In genomic region chr8:109779431-109780228, GRCm38 (mm10) we compare ENCODE assay signal across 8 mouse cellular contexts. TPM values are rescaled to one million over a fixed set of nuclear protein-coding genes. Genes with fewer than 3 reads are reported as not detected.
DNase-seq lines count a peak whose midpoint lies in the region; ATAC-seq and TF ChIP-seq lines count a peak whose summit lies in the region.

No protein-coding gene starts in this region.

- no peak for TF ChIP-seq POLR2A in liver, adult 2 months (IDR thresholded peaks at IDR 0.05; ENCODE audit: extremely low read depth, insufficient read depth, low read length)

- H3K79me2 ChIP-seq in liver, adult 2 months (ENCODE audit: control insufficient read depth, insufficient read depth, low read length) = peaks cover 30% of the 10 kb centered on the region; the same call in 1 of the 2 replicates

- no peak for ATAC-seq in embryonic facial prominence, embryonic 15.5 days (ENCODE audit: insufficient number of reproducible peaks, low FRiP score, low TSS enrichment, low read depth)
- ATAC-seq in intestine, embryonic 16.5 days = no peak
- ATAC-seq in midbrain, embryonic 14.5 days (ENCODE audit: low FRiP score, low TSS enrichment) = no peak

- peaks cover 17% of the 10 kb centered on the region for H3K4me1 ChIP-seq in liver, adult 2 months (ENCODE audit: control insufficient read depth, insufficient read depth, low read length)
- peaks cover 9% of the 10 kb centered on the region; the same call in 1 of the 2 replicates for H3K4me1 ChIP-seq in embryonic facial prominence, embryonic 15.5 days
- peaks cover 7% of the 10 kb centered on the region for H3K4me1 ChIP-seq in intestine, embryonic 16.5 days (ENCODE audit: control insufficient read depth, insufficient read depth, low read length)
- peaks cover 17% of the 10 kb centered on the region for H3K4me1 ChIP-seq in midbrain, embryonic 14.5 days (ENCODE audit: control insufficient read depth, insufficient read depth, low read length)

- H3K9ac ChIP-seq in liver, adult 2 months (ENCODE audit: low read depth, low read length) = peak overlapping the region; percentile 86
- peak overlapping the region; percentile 88 for H3K9ac ChIP-seq in embryonic facial prominence, embryonic 15.5 days
- peak overlapping the region; percentile 97 for H3K9ac ChIP-seq in intestine, embryonic 16.5 days (ENCODE audit: low read depth, low read length)
- H3K9ac ChIP-seq in midbrain, embryonic 14.5 days (replicated peaks; ENCODE audit: low read length) = peak overlapping the region; percentile 91

- WGBS in liver, adult 2 months = 4% methylated on average over 24 of the region's 24 CpGs
- 17% methylated on average over 24 of the region's 24 CpGs for WGBS in embryonic facial prominence, embryonic 15.5 days
- 13% methylated on average over 24 of the region's 24 CpGs for WGBS in intestine, embryonic 16.5 days
- WGBS in midbrain, embryonic 14.5 days = 23% methylated on average over 24 of the region's 24 CpGs

- TF ChIP-seq CTCF in liver, adult 2 months (IDR thresholded peaks at IDR 0.05; ENCODE audit: low read depth, low read length) = no peak

- DNase-seq in liver, adult 2 months (ENCODE audit: extremely low read depth, low read depth, low spot score) = peak; percentile 61
- DNase-seq in liver = no peak
- no peak for DNase-seq in midbrain, embryonic 14.5 days
- DNase-seq in left cerebral cortex, postnatal 25 days (ENCODE audit: low spot score in 2 of 2) = no peak
- DNase-seq in adipocyte (ENCODE audit: low spot score) = no peak
- no peak for DNase-seq in right cerebral cortex, postnatal 10 days (ENCODE audit: low spot score in 2 of 2)

- H3K36me3 ChIP-seq in liver, adult 2 months (ENCODE audit: control insufficient read depth, insufficient read depth, low read length) = no peaks in the 10 kb centered on the region
- no peaks in the 10 kb centered on the region for H3K36me3 ChIP-seq in embryonic facial prominence, embryonic 15.5 days
- no peaks in the 10 kb centered on the region for H3K36me3 ChIP-seq in intestine, embryonic 16.5 days (ENCODE audit: control insufficient read depth, insufficient read depth, low read length)
- H3K36me3 ChIP-seq in midbrain, embryonic 14.5 days (ENCODE audit: control insufficient read depth, insufficient read depth, low read length) = no peaks in the 10 kb centered on the region

- no peaks in the 10 kb centered on the region for H3K9me3 ChIP-seq in embryonic facial prominence, embryonic 15.5 days (replicated peaks)
- no peaks in the 10 kb centered on the region for H3K9me3 ChIP-seq in intestine, embryonic 16.5 days (ENCODE audit: control insufficient read depth, low read length)
- no peaks in the 10 kb centered on the region for H3K9me3 ChIP-seq in midbrain, embryonic 14.5 days (ENCODE audit: control insufficient read depth, low read length)

- peak overlapping the region; percentile 80 for H3K4me2 ChIP-seq in embryonic facial prominence, embryonic 15.5 days (replicated peaks)
- peak overlapping the region; percentile 93 for H3K4me2 ChIP-seq in intestine, embryonic 16.5 days (ENCODE audit: low read depth, low read length)
- peak overlapping the region; percentile 94 for H3K4me2 ChIP-seq in midbrain, embryonic 14.5 days (ENCODE audit: low read length)

- intact Hi-C loops in left cerebral cortex, postnatal 25 days (cut with DNase I) = loop anchor here (2.0 to 5.0 kb wide), 2 partner anchors 73 to 212 kb away; partner anchors contain the start of genes Dhx38 and Txnl4b

- H3K27ac ChIP-seq in liver, adult 2 months (replicated peaks; ENCODE audit: insufficient read depth, low read depth, low read length) = peak overlapping the region; percentile 86
- H3K27ac ChIP-seq in embryonic facial prominence, embryonic 15.5 days (replicated peaks) = peak overlapping the region; percentile 98
- peak overlapping the region; percentile 98 for H3K27ac ChIP-seq in intestine, embryonic 16.5 days (ENCODE audit: low read length)
- H3K27ac ChIP-seq in midbrain, embryonic 14.5 days (replicated peaks; ENCODE audit: low read depth, low read length) = peak overlapping the region; percentile 99

- peak overlapping the region; percentile 84 for H3K4me3 ChIP-seq in liver, adult 2 months (ENCODE audit: insufficient read depth, low read depth, low read length)
- peak overlapping the region; percentile 91 for H3K4me3 ChIP-seq in embryonic facial prominence, embryonic 15.5 days (replicated peaks)
- H3K4me3 ChIP-seq in intestine, embryonic 16.5 days (ENCODE audit: low read length) = peak overlapping the region; percentile 97
- H3K4me3 ChIP-seq in midbrain, embryonic 14.5 days (replicated peaks; ENCODE audit: low read depth, low read length) = peak overlapping the region; percentile 97

- no peaks in the 10 kb centered on the region for H3K27me3 ChIP-seq in liver, adult 2 months (ENCODE audit: control insufficient read depth, insufficient read depth, low read length)
- H3K27me3 ChIP-seq in embryonic facial prominence, embryonic 15.5 days = 0 out of 2 replicates have a peak, but pooled peaks cover 4% of the 10 kb centered on the region
- H3K27me3 ChIP-seq in intestine, embryonic 16.5 days (replicated peaks; ENCODE audit: control insufficient read depth, insufficient read depth, low read length) = 0 out of 2 replicates have a peak, but pooled peaks cover 2% of the 10 kb centered on the region
- no peaks in the 10 kb centered on the region for H3K27me3 ChIP-seq in midbrain, embryonic 14.5 days (ENCODE audit: control insufficient read depth, insufficient read depth, low read length)

RNA-seq across cellular contexts. Expression of gene Ap1g1, which starts 1.3 kb away (rescaled TPM):
- 54.8 and 57.8 TPM in 2 replicates for total RNA-seq in liver, adult 2 months (2014; rRNA removed)
- 28.0 and 28.2 TPM in 2 replicates for polyA plus RNA-seq in liver, adult 2 months (2012; rRNA removed)
- 36.4 and 38.3 TPM in 2 replicates for polyA plus RNA-seq in embryonic facial prominence, embryonic 15.5 days (2015; fragmentation: Nextera tagmentation; extraction: Ambion mirVana)
- 31.3 and 36.7 TPM in 2 replicates for polyA plus RNA-seq in intestine, embryonic 16.5 days (2015; fragmentation: Nextera tagmentation; extraction: Ambion mirVana)
- polyA plus RNA-seq in midbrain, embryonic 14.5 days (2014; fragmentation: Nextera tagmentation; extraction: Ambion mirVana) = 33.9 and 43.4 TPM in 2 replicates
- 10 to 100 TPM; 87.0 to 96.8 TPM for total RNA-seq in left cerebral cortex, postnatal 25 days (2021)

RNA-seq across cellular contexts. Expression of gene Atxn1l, which starts 42.1 kb away (rescaled TPM):
- 6.3 and 7.5 TPM in 2 replicates for total RNA-seq in liver, adult 2 months (2014; rRNA removed)
- 5.9 and 6.2 TPM in 2 replicates for polyA plus RNA-seq in liver, adult 2 months (2012; rRNA removed)
- polyA plus RNA-seq in embryonic facial prominence, embryonic 15.5 days (2015; fragmentation: Nextera tagmentation; extraction: Ambion mirVana) = 7.1 and 7.6 TPM in 2 replicates
- polyA plus RNA-seq in intestine, embryonic 16.5 days (2015; fragmentation: Nextera tagmentation; extraction: Ambion mirVana) = 4.5 and 5.1 TPM in 2 replicates
- 3.1 and 4.4 TPM in 2 replicates for polyA plus RNA-seq in midbrain, embryonic 14.5 days (2014; fragmentation: Nextera tagmentation; extraction: Ambion mirVana)
- 10 to 100 TPM; 36.9 to 38.5 TPM for total RNA-seq in left cerebral cortex, postnatal 25 days (2021)
